Mouse (Mus musculus): ENCODE results near the gene Kcna3. TPM values are rescaled to one million over a fixed set of nuclear protein-coding genes. Genes with fewer than 3 reads are reported as not detected.

The Kcna3 gene
- total and polyA plus RNA-seq, 3 experiments, result 0.23 to 1.1 (median 0.84) TPM

DNA sequence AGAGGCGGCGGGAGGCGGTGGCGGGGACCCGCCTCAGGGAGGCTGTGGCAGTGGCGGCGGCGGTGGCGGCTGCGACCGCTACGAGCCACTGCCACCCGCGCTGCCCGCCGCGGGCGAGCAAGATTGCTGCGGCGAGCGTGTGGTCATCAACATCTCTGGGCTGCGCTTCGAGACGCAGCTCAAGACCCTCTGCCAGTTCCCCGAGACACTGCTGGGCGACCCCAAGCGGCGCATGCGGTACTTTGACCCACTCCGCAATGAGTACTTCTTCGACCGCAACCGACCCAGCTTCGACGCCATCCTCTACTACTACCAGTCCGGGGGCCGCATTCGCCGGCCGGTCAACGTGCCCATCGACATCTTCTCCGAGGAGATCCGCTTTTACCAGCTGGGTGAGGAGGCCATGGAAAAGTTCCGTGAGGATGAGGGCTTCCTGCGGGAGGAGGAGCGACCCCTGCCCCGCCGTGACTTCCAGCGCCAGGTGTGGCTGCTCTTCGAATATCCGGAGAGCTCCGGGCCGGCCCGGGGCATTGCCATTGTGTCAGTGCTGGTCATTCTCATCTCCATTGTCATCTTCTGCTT lies 580 bp downstream of the Kcna3 start:
- no peak for TF ChIP-seq EP300 (IDR thresholded peaks at IDR 0.05; ENCODE audit: insufficient read depth, low read depth, low read length)
- TF ChIP-seq POLR2A (IDR thresholded peaks at IDR 0.05; ENCODE audit: insufficient read depth, low read depth, low read length), result no peak
- TF ChIP-seq CTCF (IDR thresholded peaks at IDR 0.05), result no peak
- Histone ChIP-seq H3K4me1 (ENCODE audit: control insufficient read depth, insufficient read depth, low read length) (no peaks in the 10 kb centered on the region), H3K4me3 (peak overlapping the region; percentile 57), H3K79me2 (replicated peaks; ENCODE audit: control insufficient read depth, insufficient read depth, low read length) (no peaks in the 10 kb centered on the region), H3K9ac (ENCODE audit: low read depth, low read length) (peak overlapping the region; percentile 67), H3K36me3 (ENCODE audit: control insufficient read depth, insufficient read depth, low read length) (no peaks in the 10 kb centered on the region), H3K27me3 (ENCODE audit: control insufficient read depth, insufficient read depth, low read length) (peaks cover 15% of the 10 kb centered on the region), H3K27ac (no peak overlapping the region)
- intact Hi-C loops (cut with DNase I), result no loop called here
- DNase-seq, result peak in 1 of 2 experiments; percentile 38
- under 1% methylated on average over 49 of the region's 55 CpGs for WGBS

DNA sequence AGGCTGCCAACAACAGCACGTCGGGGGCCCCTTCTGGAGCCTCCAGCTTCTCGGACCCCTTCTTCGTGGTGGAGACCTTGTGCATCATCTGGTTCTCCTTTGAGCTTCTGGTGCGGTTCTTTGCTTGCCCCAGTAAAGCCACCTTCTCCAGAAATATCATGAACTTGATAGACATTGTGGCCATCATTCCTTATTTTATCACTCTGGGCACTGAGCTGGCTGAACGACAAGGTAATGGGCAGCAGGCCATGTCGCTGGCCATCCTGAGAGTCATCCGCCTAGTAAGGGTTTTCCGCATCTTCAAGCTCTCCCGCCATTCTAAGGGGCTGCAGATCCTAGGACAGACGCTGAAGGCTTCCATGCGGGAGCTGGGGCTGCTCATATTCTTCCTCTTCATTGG lies 1.1 kb downstream of the Kcna3 start:
- peaks cover 15% of the 10 kb centered on the region for H3K27me3 ChIP-seq (ENCODE audit: control insufficient read depth, insufficient read depth, low read length)
- no peaks in the 10 kb centered on the region for H3K36me3 ChIP-seq (ENCODE audit: control insufficient read depth, insufficient read depth, low read length)
- intact Hi-C loops (cut with DNase I), result no loop called here
- TF ChIP-seq POLR2A (IDR thresholded peaks at IDR 0.05; ENCODE audit: insufficient read depth, low read depth, low read length), result no peak
- TF ChIP-seq EP300 (IDR thresholded peaks at IDR 0.05; ENCODE audit: insufficient read depth, low read depth, low read length), result no peak
- H3K4me1 ChIP-seq (ENCODE audit: control insufficient read depth, insufficient read depth, low read length), result no peaks in the 10 kb centered on the region
- no peak overlapping the region for H3K9ac ChIP-seq (ENCODE audit: low read depth, low read length)
- no peaks in the 10 kb centered on the region for H3K79me2 ChIP-seq (replicated peaks; ENCODE audit: control insufficient read depth, insufficient read depth, low read length)
- H3K4me3 ChIP-seq, result peak overlapping the region; percentile 57
- 39% methylated on average over 12 of the region's 12 CpGs for WGBS
- no peak overlapping the region for H3K27ac ChIP-seq
- DNase-seq, result no peak

DNA sequence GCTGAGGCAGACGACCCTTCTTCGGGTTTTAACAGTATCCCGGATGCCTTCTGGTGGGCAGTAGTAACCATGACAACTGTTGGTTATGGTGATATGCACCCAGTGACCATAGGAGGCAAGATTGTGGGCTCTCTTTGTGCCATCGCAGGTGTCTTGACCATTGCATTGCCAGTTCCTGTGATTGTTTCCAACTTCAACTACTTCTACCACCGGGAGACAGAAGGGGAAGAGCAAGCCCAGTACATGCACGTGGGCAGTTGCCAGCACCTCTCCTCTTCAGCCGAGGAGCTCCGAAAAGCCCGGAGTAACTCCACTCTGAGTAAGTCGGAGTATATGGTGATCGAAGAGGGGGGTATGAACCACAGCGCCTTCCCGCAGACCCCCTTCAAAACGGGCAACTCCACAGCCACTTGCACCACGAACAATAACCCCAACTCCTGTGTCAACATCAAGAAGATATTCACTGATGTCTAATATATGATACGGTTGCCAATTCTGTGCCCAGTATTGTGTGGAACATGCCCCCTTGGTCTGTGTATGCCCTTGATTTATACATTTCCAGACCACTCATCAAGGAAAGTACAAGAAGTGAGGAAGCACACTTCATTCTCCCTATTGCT lies 1.7 kb downstream of the Kcna3 start:
- intact Hi-C loops (cut with DNase I), result no loop called here
- H3K27ac ChIP-seq, result no peak overlapping the region
- H3K27me3 ChIP-seq (ENCODE audit: control insufficient read depth, insufficient read depth, low read length), result peaks cover 15% of the 10 kb centered on the region
- H3K79me2 ChIP-seq (replicated peaks; ENCODE audit: control insufficient read depth, insufficient read depth, low read length), result no peaks in the 10 kb centered on the region
- TF ChIP-seq CTCF (IDR thresholded peaks at IDR 0.05) (no peak), POLR2A (IDR thresholded peaks at IDR 0.05; ENCODE audit: insufficient read depth, low read depth, low read length) (no peak), EP300 (IDR thresholded peaks at IDR 0.05; ENCODE audit: insufficient read depth, low read depth, low read length) (no peak)
- 65% methylated on average over 16 of the region's 16 CpGs for WGBS
- H3K36me3 ChIP-seq (ENCODE audit: control insufficient read depth, insufficient read depth, low read length), result no peaks in the 10 kb centered on the region
- H3K4me1 ChIP-seq (ENCODE audit: control insufficient read depth, insufficient read depth, low read length), result no peaks in the 10 kb centered on the region
- H3K4me3 ChIP-seq, result no peak overlapping the region
- peak in 1 of 2 experiments; percentile 7 for DNase-seq
- no peak overlapping the region for H3K9ac ChIP-seq (ENCODE audit: low read depth, low read length)

DNA sequence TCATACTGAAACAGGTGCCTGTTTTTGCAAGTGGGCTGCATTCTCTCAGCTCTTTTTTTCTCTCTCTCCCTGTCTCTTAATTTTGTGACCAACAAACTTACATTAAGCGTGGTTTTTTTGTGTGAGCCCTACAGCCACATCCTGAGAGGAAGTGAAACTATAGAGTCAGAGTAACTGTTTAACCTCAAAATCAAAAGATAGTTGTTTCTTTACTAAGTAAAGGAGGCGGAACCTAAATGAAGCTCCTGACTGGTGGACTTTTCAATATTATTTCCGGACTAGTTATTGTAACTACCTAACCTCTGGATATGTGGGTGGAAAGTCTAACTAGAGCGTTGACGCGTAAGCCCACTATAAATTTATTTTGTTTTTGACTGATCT lies 2.2 kb downstream of the Kcna3 start:
- 57% methylated on average over 6 of the region's 6 CpGs for WGBS
- intact Hi-C loops (cut with DNase I), result no loop called here
- DNase-seq, result no peak
- no peaks in the 10 kb centered on the region for H3K36me3 ChIP-seq (ENCODE audit: control insufficient read depth, insufficient read depth, low read length)
- H3K27me3 ChIP-seq (ENCODE audit: control insufficient read depth, insufficient read depth, low read length), result peaks cover 15% of the 10 kb centered on the region
- H3K27ac ChIP-seq, result no peak overlapping the region
- no peak overlapping the region for H3K4me3 ChIP-seq
- no peak overlapping the region for H3K9ac ChIP-seq (ENCODE audit: low read depth, low read length)
- TF ChIP-seq CTCF (IDR thresholded peaks at IDR 0.05) (no peak), POLR2A (IDR thresholded peaks at IDR 0.05; ENCODE audit: insufficient read depth, low read depth, low read length) (no peak), EP300 (IDR thresholded peaks at IDR 0.05; ENCODE audit: insufficient read depth, low read depth, low read length) (no peak)
- H3K79me2 ChIP-seq (replicated peaks; ENCODE audit: control insufficient read depth, insufficient read depth, low read length), result no peaks in the 10 kb centered on the region
- H3K4me1 ChIP-seq (ENCODE audit: control insufficient read depth, insufficient read depth, low read length), result no peaks in the 10 kb centered on the region

DNA sequence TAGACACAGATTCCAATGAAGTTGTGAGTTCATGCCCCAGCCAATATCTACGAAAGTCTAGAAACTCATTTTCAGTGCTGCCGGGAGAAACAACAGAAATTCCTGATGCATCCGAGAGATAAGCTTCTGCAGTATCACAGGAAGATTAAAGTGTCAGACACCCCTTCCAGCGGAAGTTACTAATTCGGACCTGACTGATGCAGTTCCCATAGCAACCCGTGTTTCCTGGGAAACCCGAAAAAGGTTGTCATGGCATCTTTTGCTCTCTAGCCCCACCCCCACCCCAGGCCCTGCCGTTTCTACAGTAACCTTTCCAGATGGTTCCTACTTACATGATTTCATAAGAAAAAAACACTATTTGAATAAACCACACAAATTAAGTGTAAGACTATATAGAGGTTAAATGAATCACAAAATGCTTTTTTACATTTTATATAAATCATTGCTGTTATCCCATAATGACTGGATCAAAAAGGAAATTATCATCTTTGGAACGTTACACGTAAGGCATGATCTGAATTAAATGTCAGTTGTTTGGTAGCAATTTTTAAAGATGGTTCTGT lies 2.8 kb downstream of the Kcna3 start:
- no peak for TF ChIP-seq EP300 (IDR thresholded peaks at IDR 0.05; ENCODE audit: insufficient read depth, low read depth, low read length)
- TF ChIP-seq CTCF (IDR thresholded peaks at IDR 0.05), result no peak
- no peak for TF ChIP-seq POLR2A (IDR thresholded peaks at IDR 0.05; ENCODE audit: insufficient read depth, low read depth, low read length)
- Histone ChIP-seq H3K4me3 (no peak overlapping the region), H3K79me2 (replicated peaks; ENCODE audit: control insufficient read depth, insufficient read depth, low read length) (no peaks in the 10 kb centered on the region), H3K36me3 (ENCODE audit: control insufficient read depth, insufficient read depth, low read length) (no peaks in the 10 kb centered on the region), H3K27ac (no peak overlapping the region), H3K9ac (ENCODE audit: low read depth, low read length) (no peak overlapping the region), H3K4me1 (ENCODE audit: control insufficient read depth, insufficient read depth, low read length) (no peaks in the 10 kb centered on the region), H3K27me3 (ENCODE audit: control insufficient read depth, insufficient read depth, low read length) (peaks cover 15% of the 10 kb centered on the region)
- peak in 1 of 2 experiments; percentile 9 for DNase-seq
- WGBS, result 40% methylated on average over 10 of the region's 10 CpGs
- intact Hi-C loops (cut with DNase I), result no loop called here

DNA sequence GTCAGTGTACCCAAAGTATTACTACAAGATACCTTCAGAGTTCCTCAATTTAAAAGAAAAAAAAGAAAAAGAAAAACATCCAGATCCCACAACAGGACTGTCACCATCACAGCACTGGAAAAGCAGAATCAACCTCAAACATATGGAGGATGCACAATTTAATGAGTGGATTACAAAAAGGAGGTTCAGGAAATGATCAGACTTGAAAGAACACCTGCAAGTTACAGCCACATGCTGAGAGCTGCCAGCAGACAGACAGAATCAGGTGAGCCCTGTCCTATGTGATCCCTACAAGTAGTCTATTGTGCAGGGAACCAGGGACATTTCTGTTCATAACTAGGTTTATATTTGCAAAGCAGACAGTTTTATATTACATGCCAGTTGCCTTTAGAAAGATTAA lies 3.3 kb downstream of the Kcna3 start:
- no peak overlapping the region for H3K27ac ChIP-seq
- no peaks in the 10 kb centered on the region for H3K4me1 ChIP-seq (ENCODE audit: control insufficient read depth, insufficient read depth, low read length)
- H3K36me3 ChIP-seq (ENCODE audit: control insufficient read depth, insufficient read depth, low read length), result no peaks in the 10 kb centered on the region
- H3K9ac ChIP-seq (ENCODE audit: low read depth, low read length), result no peak overlapping the region
- DNase-seq, result no peak
- no peak overlapping the region for H3K4me3 ChIP-seq
- intact Hi-C loops (cut with DNase I), result no loop called here
- TF ChIP-seq EP300 (IDR thresholded peaks at IDR 0.05; ENCODE audit: insufficient read depth, low read depth, low read length), result no peak
- no peak for TF ChIP-seq POLR2A (IDR thresholded peaks at IDR 0.05; ENCODE audit: insufficient read depth, low read depth, low read length)
- no peak for TF ChIP-seq CTCF (IDR thresholded peaks at IDR 0.05)
- peaks cover 15% of the 10 kb centered on the region for H3K27me3 ChIP-seq (ENCODE audit: control insufficient read depth, insufficient read depth, low read length)
- no peaks in the 10 kb centered on the region for H3K79me2 ChIP-seq (replicated peaks; ENCODE audit: control insufficient read depth, insufficient read depth, low read length)

Data from heart, adult 2 months (tissue).